Mouse (Mus musculus): ENCODE data around the gene Tbl3. TPM values are rescaled to one million over a fixed set of nuclear protein-coding genes. Genes with fewer than 3 reads are reported as not detected.
"Not testable (repeated sequence)": the region's sequence is repeated elsewhere in the genome, so short reads cannot be mapped to it uniquely, and the experiment has no call there.

Tbl3 gene
- total RNA-seq, 2 experiments from 2014 or later, result 28.5 to 29.1 TPM

GRCm38 (mm10) chr17:24728184-24728583, 20.7 kb upstream of the Tbl3 start:
- DNase-seq (ENCODE audit: low spot score in 2 of 2), result no peak

GRCm38 (mm10) chr17:24727618-24728017, 20.2 kb upstream of the Tbl3 start, which contains the start of gene Rpl3l:
Rpl3l (plus strand) TSS chr17:24727820.
- DNase-seq (ENCODE audit: low spot score in 2 of 2), result no peak

GRCm38 (mm10) chr17:24725637-24726390, 18.4 kb upstream of the Tbl3 start:
- no peak for DNase-seq (ENCODE audit: low spot score in 2 of 2)

- peak; percentile 96 to 97 for DNase-seq (ENCODE audit: low spot score in 2 of 2)
Observed at GRCm38 (mm10) chr17:24724184-24724583, 16.7 kb upstream of the Tbl3 start, which contains the start of gene Ndufb10. Ndufb10 (minus strand) TSS chr17:24724478.

- DNase-seq (ENCODE audit: low spot score in 2 of 2), result no peak
Observed at GRCm38 (mm10) chr17:24723881-24724180, 16.4 kb upstream of the Tbl3 start.

GRCm38 (mm10) chr17:24723122-24723880, 15.8 kb upstream of the Tbl3 start:
- no peak for DNase-seq (ENCODE audit: low spot score in 2 of 2)

GRCm38 (mm10) chr17:24722220-24722924, 14.9 kb upstream of the Tbl3 start:
- DNase-seq (ENCODE audit: low spot score in 2 of 2), result no peak

- DNase-seq (ENCODE audit: low spot score in 2 of 2), result not testable (repeated sequence)
Observed at GRCm38 (mm10) chr17:24721383-24721955, 14.0 kb upstream of the Tbl3 start.

- DNase-seq (ENCODE audit: low spot score in 2 of 2), result not testable (repeated sequence)
Observed at GRCm38 (mm10) chr17:24720616-24721015, 13.2 kb upstream of the Tbl3 start.

- DNase-seq (ENCODE audit: low spot score in 2 of 2), result peak; percentile 96 to 99
Observed at GRCm38 (mm10) chr17:24719494-24720222, 12.2 kb upstream of the Tbl3 start.

GRCm38 (mm10) chr17:24718938-24719337, 11.5 kb upstream of the Tbl3 start:
- DNase-seq (ENCODE audit: low spot score in 2 of 2), result not testable (repeated sequence)

- DNase-seq (ENCODE audit: low spot score in 2 of 2), result no peak
Observed at GRCm38 (mm10) chr17:24717943-24718342, 10.5 kb upstream of the Tbl3 start, which contains the start of the genes Rnf151 and Rps2. Rnf151 (minus strand) TSS chr17:24718063. Rps2 (plus strand) TSS chr17:24718116.

GRCm38 (mm10) chr17:24716166-24716682, 8.8 kb upstream of the Tbl3 start:
- DNase-seq (ENCODE audit: low spot score in 2 of 2), result no peak

GRCm38 (mm10) chr17:24715556-24715955, 8.1 kb upstream of the Tbl3 start:
- no peak for DNase-seq (ENCODE audit: low spot score in 2 of 2)

- no peak for DNase-seq (ENCODE audit: low spot score in 2 of 2)
Observed at GRCm38 (mm10) chr17:24708646-24709045, 1.2 kb upstream of the Tbl3 start.

GRCm38 (mm10) chr17:24707801-24708425, 453 bp upstream of the Tbl3 start:
- no peak for DNase-seq (ENCODE audit: low spot score in 2 of 2)

- DNase-seq (ENCODE audit: low spot score in 2 of 2), result no peak
Observed at GRCm38 (mm10) chr17:24705821-24706220, 1.6 kb downstream of the Tbl3 start.

GRCm38 (mm10) chr17:24701251-24701650, 6.2 kb downstream of the Tbl3 start:
- DNase-seq (ENCODE audit: low spot score in 2 of 2), result no peak

- DNase-seq (ENCODE audit: low spot score in 2 of 2), result no peak
Observed at GRCm38 (mm10) chr17:24699473-24699872, 8.0 kb downstream of the Tbl3 start.

- DNase-seq (ENCODE audit: low spot score in 2 of 2), result no peak
Observed at GRCm38 (mm10) chr17:24698715-24699114, 8.7 kb downstream of the Tbl3 start.

Data from layer of hippocampus, postnatal 14 days (tissue).